Mouse (Mus musculus) thymus, postnatal 14 days (tissue): ENCODE measurements around the gene Rpia.

Experiments
- DNase-seq: peaks from one replicate; pipeline ENCODE4 v3.0.0; 2021

Gene Rpia

GRCm38 (mm10) chr6:70804632-70805031 is 12.6 kb upstream of the Rpia start:
- DNase-seq, result peak; percentile 37

DNA sequence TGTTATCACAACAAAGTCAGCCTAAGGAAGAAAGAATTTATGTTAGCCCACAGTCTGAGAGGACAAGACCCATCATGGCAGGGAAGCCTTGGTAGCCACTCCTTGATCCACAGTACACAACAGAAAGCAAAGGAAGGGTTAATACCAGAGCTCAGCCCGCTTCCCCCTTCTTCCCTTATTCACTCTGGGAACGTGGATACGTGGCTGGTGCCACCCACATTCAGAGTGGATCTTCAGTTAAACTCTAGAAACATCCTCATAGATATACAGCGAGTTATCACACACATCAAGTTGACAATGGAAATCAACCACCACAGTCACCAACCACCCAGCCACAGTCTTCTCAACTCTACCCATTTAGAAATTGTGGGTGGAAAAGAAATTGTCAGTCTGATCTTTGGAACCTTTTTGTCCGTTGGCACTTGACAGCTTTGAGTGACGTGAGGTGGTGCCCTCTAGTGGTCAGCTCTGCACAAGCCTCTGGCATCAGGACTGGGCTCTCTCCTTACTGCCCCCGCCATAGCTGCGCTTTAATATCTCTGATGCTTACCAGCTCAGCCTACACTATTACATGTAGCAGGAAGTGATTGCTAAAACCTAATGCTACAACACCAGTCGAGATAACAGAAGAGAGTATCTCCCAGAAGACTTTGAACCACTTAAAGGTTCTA is 5.7 kb upstream of the Rpia start:
- DNase-seq, result peak; percentile 84

- no peak for DNase-seq
Measured at GRCm38 (mm10) chr6:70796940-70797339, 4.9 kb upstream of the Rpia start.

- DNase-seq, result no peak
Measured at GRCm38 (mm10) chr6:70792644-70793043, 612 bp upstream of the Rpia start.

DNA sequence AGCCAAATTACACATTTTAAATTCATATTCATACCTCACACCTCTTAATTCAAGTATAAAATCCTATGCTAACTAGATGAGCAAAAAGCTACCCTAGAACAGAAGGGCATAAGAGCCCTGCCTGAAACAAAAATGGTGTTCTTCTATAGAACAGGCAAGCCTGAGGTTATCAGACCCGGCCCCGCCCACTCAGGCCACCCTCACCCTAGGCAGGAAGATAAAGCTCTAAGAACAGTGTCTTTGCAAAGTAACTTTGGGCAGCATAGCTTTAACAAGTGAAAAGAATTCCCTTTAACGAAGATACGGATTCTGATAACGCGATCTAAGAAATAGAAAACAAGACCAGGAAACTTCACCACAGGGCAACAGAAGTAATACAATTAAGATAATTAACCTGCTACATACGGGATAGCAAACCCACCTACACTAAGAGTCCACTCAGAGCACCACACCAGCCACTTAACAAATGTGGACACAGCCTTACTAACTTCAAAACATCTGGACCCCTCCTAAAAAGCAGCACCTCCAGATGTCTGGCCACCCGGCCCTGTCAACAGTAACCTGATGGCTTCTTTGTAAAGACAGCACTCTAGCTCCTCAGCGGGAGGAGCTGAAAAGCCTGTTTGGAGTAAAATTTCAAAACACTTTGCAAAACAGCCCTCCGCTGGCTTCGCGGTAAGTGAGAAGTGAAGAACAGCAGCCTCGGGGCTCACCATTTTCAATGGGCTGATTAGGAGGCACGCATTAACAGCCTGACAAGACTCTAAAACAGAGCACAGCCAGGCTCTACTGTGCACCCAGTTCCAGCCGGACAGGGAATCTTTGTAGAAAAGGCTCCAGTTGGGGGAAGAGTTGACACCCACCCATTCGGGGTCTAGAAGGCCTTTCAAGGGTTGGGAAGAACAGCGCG is 925 bp downstream of the Rpia start:
- DNase-seq, result peak; percentile 60

DNA sequence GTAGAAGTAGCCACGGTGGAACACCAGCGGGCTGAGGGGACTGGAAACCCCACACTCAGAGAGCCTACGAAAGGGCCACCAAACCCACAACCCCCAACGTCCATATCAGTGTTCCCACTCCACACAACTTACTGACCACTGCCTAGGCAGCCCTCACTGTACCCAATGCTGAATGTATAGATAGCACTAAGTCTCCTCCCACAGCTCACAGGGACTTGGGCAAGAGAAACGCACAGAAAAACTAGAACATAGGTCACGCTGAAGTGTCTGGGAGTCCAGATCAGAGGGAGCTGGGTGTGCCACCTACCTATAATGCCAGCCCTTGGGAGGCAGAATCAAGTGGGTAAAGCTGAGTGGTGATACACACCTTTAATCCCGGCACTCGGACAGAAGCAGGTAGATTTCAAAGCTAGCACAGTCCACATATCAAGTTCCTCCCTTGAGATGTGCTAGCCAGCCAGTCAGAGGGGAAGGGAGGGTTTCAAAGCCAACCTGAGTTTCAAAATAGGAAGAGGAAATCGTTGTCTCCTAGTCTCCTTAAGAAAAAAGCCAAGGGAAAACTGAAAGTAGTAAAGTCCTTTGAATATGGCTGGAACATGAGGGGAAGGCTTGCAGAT is 1.9 kb downstream of the Rpia start:
- DNase-seq, result no peak

GRCm38 (mm10) chr6:70789134-70789533 is 2.9 kb downstream of the Rpia start:
- no peak for DNase-seq

- no peak for DNase-seq
Measured at GRCm38 (mm10) chr6:70787524-70787923, 4.5 kb downstream of the Rpia start.

DNA sequence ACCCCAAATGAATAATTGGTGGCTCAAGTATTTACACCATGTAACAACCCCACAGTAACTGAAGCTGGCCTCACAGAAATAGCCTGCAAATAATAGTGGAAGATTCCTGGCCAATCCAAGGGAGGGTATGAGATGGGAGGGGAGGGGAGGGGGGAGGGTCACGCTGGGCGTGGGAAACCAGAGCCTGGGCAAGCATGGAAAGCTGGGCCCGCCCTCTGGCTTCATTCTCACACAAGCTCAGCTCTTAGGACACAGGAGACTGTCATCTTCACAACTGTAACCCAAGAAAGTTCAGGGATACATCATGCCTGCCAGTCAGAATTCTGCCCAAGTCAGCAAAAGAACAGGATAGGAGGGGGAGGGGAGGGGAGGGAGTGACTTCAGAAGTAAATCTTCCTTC is 6.2 kb downstream of the Rpia start:
- no peak for DNase-seq

GRCm38 (mm10) chr6:70784811-70785210 is 7.2 kb downstream of the Rpia start:
- DNase-seq, result no peak

- DNase-seq, result no peak
Measured at GRCm38 (mm10) chr6:70781336-70781735, 10.7 kb downstream of the Rpia start.

GRCm38 (mm10) chr6:70774372-70774771 is 17.7 kb downstream of the Rpia start:
- DNase-seq, result no peak

DNA sequence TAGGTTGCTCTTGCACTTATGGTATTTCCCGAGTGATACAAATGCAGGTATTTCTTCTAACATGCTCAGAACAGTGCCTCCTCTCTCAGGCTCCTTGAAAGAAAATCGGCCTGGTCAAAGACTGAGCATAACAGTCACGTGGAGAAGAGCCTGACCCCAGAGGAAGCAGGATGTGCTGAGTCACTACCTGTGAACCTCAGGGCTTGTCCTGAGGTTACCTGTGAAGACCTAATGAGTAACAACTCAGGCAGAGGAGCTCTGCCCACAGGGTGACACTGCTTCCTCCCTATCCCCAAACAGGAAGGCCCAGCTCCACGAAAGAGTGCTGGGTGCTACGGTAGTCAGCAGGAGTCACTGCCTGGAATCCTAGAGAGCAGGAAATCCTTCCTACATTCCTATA is 18.3 kb downstream of the Rpia start:
- no peak for DNase-seq

GRCm38 (mm10) chr6:70768769-70769168 is 23.3 kb downstream of the Rpia start:
- peak; percentile 87 for DNase-seq

- peak; percentile 33 for DNase-seq
Measured at GRCm38 (mm10) chr6:70765076-70765475, 27.0 kb downstream of the Rpia start.

DNA sequence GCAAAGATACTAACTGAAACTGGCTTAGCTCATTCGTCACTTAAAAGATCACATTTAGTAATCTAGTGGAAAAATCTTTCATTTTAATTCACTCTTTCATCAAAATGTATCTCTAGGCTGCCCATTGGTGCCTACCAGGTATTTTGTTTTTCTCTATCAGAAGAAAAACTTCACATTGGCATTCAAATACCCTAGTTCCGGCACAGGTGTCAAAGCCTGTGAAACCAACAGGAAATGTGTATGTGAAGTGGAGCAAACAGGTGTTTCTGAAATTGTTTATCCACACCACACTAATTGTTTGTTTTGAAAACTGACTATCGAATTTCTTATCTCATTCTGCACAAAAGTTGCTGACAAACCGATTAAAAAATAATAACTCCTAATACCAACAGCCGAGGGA is 27.5 kb downstream of the Rpia start:
- peak; percentile 43 for DNase-seq

DNA sequence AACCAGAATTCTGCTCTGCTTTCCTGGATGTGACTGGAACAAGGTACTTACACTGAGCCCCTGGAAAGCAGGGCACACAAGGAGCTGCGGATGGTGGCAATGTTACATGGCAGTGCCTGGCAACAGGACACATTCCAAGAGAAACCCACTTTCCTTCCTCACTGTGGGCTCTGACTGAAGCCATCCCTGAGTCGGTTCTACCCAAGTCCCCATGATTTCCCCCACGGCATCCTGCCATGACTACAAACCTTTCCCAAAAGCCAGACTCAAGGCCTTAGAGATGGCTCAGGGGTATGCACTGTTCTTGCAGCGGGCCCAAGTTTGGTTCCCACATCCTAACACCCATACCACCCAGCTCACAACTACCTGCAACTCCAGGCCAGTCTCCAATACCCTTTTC is 28.2 kb downstream of the Rpia start:
- no peak for DNase-seq

GRCm38 (mm10) chr6:70762659-70763058 is 29.4 kb downstream of the Rpia start:
- peak; percentile 59 for DNase-seq

DNA sequence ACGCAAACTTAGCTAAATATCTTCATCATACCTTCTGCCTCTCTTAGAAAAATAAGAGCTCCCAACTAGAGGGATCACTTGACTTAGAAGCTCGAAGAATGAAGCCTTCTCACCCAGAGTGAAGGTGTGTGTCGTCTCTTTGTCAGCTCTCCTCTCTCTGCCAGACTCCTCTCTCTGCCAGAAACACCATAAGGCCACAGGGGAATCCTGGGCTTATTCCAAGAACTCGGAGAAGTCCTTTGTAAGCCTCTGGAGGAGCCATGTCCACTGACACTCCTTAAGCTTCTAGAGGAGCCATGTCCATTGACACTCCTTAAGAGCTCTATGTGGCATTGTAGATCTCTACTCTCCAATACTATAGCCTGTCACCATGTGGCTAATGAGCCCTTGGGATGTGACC is 31.1 kb downstream of the Rpia start:
- no peak for DNase-seq

DNA sequence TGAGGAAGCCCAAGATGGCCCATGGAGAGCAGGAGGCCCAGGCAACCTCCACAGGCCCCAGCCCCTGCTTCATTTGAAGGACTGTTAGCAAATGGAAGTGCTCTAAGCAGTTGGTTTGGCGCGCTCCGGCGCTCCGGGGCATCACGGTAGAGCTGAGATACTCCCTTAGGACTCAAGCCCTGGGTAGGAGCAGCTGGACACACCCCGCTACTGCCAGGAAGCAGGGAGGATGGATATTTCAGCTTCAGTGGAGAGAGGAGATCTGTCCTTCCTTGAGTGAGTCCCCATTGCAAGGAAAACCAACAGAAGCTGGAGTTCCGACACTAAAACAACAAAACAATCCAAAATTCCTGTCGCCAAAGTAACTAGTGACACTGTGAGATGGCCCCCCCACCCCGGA is 37.2 kb downstream of the Rpia start:
- no peak for DNase-seq

DNA sequence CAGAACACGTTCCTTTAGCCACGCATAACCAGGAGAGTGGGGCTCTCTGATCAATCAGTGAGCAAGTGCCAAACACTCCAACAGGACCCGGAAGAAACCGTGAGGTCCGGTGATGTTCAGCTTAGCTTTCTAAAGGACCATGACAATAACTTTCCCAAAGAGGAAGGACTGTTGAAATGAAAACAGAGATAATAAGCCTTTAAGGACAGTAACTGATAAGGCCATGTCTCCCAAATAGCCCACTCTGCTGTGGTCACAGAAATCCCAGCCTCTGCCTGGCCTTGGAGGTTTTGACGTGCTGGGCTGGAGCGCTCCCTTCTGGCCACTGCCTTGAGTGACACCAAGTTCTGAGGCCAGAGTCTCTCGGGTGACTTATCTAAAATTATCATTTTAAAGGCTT is 39.7 kb downstream of the Rpia start:
- peak; percentile 54 for DNase-seq

GRCm38 (mm10) chr6:70751898-70752273 is 40.1 kb downstream of the Rpia start:
- DNase-seq, result no peak

DNA sequence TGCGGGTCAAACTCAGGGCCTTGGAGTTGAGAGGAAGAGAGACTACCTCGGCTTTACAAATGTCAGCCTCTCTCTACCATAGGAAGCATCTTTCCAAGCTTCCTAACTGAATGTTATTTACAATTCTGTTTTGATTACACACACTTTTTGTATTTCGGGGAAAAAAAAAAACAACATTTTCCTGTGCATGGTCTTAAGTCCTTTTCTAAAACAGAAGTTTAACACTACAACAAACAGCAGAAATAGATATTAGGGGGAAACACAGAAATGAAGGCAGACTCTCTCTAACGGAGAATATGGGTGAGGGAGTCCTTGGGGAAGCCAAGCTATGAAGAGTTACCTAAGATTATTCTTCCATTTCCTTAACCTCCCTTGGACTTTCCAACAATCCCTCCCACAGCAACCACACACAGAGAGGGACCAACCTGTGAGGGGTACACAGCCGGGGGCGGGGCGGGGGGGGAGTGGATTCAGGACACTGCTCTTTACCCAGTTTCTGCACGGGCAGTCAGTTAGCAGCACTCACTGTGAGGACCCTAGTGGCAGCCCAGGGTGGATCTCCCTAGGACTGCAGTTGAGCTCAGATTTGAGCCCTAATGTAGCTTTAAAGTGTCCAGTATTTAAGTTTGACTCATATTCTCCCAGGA is 40.7 kb downstream of the Rpia start:
- DNase-seq, result no peak
